Mouse (Mus musculus): Measurements from ENCODE around the gene Gjb2.

Gene Gjb2

GRCm38 (mm10) chr14:57066053-57066452 is 38.4 kb downstream of the Gjb2 start:
- no peak for DNase-seq (ENCODE audit: low spot score)

DNA sequence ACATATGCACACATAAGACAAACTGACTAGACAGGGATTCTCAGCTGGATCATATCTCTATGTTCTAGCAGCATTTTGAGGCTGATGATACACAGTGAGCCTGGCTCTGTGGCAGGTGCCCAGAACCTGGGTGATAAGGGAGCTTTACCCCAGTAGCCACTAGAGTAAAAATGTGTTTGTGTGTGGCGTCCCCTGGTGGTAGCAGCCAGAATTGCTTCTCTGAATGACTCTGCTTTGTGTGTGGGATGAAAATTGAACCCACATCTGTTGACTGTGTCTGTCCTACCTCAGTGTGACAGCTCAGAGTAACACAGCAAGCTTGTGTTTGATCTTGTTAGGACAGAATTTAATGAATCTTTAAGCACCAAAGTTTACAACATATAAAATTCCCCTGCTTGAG is 44.5 kb downstream of the Gjb2 start:
- DNase-seq (ENCODE audit: low spot score) = peak; percentile 91

DNA sequence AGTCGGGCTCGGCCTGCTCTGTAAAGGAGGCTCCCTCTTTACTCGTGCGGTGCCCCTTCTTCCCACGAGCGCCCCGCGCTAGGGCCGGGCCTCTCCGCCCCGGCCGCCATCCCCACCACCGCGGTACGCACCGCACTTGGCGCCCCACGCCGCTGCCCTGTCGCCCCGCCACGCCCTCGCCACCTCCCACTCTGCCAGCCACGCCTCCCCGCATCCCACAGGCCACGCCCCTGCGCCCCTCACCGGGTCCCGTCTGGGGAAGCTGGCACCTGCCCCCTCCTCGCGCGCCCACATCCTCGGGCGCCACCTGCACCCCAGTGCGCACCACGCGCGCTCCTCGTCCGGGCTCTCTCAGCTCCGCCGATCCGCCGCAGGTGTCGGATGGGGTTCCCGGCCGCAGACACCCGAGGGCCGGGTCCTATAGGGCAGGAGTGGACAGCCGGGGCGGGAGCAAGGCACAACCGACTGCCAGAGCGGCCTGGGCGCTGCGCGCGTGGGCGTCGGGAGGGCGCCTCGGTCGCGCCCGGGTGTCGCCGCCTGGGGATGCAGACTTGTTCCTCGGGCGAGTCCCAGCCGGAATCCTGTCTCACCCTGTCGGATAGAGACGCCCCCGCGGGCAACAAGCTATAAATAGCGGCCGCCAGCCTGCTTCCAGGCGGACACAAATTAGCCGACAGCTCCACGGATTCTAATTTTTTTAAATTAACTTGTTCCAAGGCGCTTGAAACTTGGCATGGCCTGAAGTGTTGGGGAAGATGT is 46.8 kb downstream of the Gjb2 start, which contains the start of gene Gja3:
Gene Gja3, minus strand, starts transcription at position 538 of the 759 bp plus-strand sequence.
- DNase-seq (ENCODE audit: low spot score) = peak; percentile 44

- no peak for DNase-seq (ENCODE audit: low spot score)
Measured at GRCm38 (mm10) chr14:57057204-57057562, 47.3 kb downstream of the Gjb2 start.

- no peak for DNase-seq (ENCODE audit: low spot score)
Measured at GRCm38 (mm10) chr14:57052713-57053112, 51.8 kb downstream of the Gjb2 start.

Measured in embryo, embryonic 10.5 days (tissue).